Mouse (Mus musculus): ENCODE measurements around the gene Spg11. TPM values are rescaled to one million over a fixed set of nuclear protein-coding genes. Genes with fewer than 3 reads are reported as not detected.
"Not testable (repeated sequence)": the region's sequence is repeated elsewhere in the genome, so short reads cannot be mapped to it uniquely, and the experiment has no call there.

The Spg11 gene
- total RNA-seq, 2 experiments from 2014 or later = 10.2 to 11.3 TPM

DNA sequence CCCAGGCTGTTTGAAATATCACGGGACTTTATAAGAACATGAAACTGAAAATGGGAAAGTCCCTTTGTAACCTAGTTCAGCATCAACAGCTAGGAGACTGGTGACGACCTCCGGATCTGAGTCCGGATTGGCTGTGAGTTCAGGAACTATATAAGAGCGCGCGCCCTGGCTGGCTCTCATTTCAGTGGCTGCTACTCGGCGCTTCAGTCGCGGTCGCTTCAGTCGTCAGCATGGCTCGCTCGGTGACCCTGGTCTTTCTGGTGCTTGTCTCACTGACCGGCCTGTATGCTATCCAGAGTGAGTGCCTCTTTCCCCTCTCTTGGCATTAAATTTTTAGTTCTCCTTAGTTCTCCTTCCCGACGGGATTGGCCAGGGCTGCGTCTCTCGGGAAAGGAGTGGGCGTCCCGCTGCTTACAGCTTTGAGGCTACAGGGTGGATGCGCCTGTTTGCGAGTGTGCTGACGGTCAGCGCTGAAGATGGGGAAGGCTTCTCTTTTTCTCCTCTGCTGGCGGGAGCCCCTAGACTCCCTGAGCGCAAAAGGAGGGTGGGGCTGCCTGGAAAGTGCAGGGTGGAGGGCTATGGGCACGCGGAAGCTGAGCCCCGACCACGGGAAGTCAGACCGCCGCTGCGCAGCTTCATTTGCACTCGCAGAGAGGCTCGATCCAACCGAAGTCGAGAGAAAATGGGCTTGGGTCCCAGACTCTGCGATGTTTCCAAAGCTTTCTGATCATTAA lies 29.5 kb upstream of the Spg11 start, which contains the start of gene B2m:
Gene B2m (plus strand): TSS at position 179 of the 734 bp plus-strand sequence.
- intact Hi-C loops (cut with DNase I) = loop anchor here (1.0 kb wide), 1 partner anchor 30 kb away; no protein-coding TSS in a partner anchor
- DNase-seq (ENCODE audit: low spot score) = peak; percentile 93

DNA sequence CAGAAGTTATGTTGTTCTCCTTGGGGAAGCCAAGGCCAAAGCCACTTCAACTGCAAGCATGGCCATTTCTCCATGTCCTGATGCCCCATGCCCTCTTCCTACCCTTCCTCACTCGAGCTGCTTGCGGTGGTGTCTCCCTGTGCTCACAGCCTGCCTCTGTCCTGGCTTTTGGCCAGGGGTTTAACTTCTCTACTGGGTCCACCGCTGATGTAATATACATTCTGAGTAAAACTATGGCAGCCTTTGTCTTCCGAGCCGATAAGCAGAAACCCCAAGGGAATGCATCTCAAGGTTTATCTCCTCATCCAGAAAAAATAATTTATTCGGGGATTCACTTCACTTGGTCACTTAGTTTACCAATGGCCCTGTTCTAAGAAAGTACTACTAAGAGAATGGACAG lies 28.5 kb upstream of the Spg11 start:
- intact Hi-C loops (cut with DNase I) = loop anchor here (1.0 kb wide), 1 partner anchor 29 kb away; no protein-coding TSS in a partner anchor
- DNase-seq (ENCODE audit: low spot score) = no peak

DNA sequence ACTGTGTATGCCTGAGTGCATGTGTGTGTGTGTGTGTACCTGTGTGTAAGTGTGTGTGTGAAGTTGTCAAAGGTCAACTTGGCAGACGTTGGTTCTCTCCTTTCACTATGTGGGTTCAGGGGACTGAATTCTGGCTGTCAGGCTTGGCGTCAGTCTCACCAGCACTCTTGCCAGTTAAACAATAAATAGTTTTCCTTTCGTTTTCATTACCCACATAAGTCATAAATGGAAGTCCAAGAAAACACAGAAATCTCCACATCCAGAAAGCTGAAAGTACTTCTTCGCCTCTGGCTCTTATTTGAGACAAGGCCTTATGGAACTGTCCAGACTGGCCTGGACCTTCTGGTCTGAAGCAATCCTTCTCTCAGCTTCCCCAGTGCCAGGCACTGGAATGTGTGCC lies 27.6 kb upstream of the Spg11 start:
- no peak for DNase-seq (ENCODE audit: low spot score)
- intact Hi-C loops (cut with DNase I) = no loop called here

DNA sequence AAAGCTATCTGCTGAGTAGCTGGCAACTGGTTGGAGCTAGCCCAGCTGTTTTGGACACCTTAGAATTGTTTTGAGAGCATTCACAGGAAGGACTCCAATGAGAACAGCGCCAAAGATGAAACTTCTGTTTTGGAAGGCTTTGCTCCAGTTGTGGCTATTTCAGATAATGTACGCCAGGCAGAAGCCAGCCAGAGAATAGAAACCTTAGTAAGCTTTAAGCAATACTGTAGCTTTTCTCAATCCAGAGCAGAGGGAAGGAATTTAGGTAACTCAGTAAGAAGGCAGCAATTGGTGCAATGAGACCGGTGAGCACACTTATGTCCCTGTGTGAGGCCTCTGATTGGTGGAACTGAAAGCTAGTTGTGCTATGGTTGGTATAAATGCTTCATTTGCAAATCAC lies 24.9 kb upstream of the Spg11 start:
- DNase-seq (ENCODE audit: low spot score) = no peak
- intact Hi-C loops (cut with DNase I) = no loop called here

DNA sequence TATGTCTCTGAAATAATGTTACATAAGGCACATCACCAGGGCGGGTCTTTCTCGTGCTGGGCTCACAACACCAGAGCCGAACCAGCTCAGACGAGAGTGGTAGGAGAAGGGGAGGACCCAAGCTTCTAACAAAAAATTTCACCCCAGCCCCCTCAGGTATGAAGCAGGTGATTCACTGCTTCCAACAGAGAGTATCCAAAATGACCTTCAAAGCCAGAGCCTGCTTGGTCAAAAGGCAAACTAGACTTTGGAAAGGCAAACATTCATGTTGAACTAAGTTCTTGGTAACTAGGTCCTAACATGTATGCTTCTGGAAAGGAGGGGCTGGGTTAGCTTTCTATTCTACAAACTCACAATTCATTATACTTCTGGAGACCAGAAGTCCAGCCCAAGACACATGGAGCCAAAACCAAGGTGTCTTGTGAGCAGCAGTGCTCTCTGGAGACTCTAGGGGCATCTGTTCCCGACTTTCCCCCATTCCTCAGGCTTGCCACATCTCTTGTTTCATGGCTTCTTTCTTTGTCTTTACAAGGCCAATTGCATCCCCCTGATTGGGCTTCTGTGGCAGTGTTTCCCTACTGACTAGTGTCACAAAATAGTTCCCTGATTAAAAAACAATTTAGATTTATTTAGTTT lies 23.3 kb upstream of the Spg11 start:
- intact Hi-C loops (cut with DNase I) = no loop called here
- DNase-seq (ENCODE audit: low spot score) = no peak

DNA sequence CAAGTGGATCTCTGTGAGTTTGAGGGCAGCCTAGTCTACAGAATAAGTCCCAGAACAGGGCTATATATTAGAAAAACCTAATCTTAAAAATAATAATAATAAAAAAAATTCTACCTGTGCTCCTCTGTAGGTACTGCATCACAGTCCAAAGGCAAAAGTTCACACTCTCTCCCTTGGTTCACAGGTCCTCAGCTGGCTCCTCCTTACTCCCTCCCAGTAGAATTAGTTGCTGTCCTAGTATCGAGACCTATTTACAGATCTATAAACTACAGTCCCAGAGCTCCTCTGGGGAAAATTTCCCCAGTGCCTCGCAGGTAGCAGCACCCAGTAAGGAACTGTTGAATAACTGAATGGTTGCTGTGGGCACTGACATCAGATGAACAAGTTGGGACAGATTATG lies 22.6 kb upstream of the Spg11 start:
- no peak for DNase-seq (ENCODE audit: low spot score)
- intact Hi-C loops (cut with DNase I) = no loop called here

DNA sequence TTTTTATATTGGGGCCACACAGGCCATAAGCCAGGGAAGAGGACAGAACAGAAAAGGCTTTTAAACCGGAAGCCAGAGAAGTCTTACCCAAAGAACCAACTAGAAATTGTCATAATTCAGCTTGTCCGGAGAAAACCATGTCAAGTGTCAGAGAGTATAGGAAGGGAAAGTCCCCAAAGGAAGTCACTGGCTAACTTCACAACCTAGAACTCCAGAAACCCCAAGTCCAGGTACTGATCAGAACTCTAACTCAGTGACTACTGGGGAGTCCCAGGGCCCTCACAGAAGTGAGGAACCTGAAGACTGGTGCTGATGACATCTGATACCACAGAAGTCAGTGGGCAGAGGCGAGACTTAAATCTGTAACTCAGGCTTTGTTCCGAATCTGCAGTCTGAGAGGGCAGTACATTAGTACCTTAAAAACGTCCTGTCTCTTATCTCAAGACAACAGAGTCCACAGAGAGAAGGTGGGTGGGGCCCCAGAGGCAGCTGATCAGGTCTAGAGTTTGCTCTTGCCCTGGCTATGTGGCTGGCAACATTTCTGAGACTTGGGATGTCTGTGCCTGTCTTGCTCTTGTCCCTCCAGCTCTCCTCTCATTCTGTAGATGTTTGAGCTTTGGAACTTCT lies 19.8 kb upstream of the Spg11 start:
- intact Hi-C loops (cut with DNase I) = no loop called here
- no peak for DNase-seq (ENCODE audit: low spot score)

DNA sequence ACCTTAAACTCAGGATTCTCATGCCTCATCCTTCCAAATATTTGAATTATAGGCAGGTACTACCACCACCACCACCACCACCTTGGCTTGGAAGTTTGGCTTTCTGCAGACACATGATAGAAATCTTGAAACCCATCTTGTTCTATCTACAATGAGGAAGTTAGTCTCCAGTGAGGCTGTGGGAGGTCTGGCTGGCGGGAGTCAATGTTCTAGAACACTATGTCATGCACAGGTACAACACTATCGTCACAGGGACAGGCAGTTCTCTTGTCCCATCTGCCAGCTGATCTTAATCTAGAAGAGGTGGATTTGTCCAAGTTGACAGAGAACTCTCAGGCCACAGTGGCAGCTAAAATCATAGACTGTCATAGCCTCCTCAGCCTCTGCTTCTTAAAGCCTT lies 14.4 kb upstream of the Spg11 start:
- intact Hi-C loops (cut with DNase I) = no loop called here
- no peak for DNase-seq (ENCODE audit: low spot score)

DNA sequence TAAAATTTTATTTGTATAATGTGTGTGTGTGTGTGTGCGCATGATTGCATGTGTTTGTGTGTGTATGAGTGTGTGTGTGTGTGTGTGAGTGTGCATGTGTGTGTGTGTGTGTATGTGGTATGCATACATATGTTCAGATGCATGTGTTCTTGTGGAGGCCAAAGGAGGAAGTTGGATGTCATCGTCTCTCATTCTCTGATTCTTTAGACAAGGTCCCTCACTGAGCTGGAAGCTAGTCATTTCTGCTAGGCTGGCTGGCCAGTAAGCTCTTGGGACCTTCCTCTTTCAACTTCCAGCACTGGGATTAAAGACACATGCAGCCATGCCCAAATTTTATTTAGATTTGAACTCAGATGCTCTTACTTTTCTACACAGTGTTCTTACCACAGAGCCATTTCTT lies 13.9 kb upstream of the Spg11 start:
- intact Hi-C loops (cut with DNase I) = no loop called here

DNA sequence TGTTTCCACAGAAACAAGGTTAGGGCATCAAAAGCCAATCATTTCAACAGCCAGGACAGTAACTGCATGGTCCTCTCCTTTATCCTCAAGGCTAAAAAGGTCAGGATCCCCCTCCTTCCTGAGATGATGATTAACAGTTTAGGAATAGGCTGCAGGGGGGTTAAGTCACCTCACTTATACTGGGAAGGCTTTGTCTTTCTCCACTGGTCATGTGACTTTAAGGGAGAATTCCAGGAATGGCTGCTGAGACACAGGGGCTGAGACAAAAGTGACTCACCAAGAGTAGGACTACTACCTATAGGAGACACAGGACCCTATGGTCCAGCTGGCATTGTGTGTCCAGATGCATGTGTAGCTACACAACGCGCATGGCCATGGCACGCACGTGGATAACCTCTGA lies 9.4 kb upstream of the Spg11 start:
- DNase-seq (ENCODE audit: low spot score) = no peak
- intact Hi-C loops (cut with DNase I) = no loop called here

More for the DNA sequence above, 13.9 kb upstream of the Spg11 start:
- DNase-seq (ENCODE audit: low spot score) = no peak

DNA sequence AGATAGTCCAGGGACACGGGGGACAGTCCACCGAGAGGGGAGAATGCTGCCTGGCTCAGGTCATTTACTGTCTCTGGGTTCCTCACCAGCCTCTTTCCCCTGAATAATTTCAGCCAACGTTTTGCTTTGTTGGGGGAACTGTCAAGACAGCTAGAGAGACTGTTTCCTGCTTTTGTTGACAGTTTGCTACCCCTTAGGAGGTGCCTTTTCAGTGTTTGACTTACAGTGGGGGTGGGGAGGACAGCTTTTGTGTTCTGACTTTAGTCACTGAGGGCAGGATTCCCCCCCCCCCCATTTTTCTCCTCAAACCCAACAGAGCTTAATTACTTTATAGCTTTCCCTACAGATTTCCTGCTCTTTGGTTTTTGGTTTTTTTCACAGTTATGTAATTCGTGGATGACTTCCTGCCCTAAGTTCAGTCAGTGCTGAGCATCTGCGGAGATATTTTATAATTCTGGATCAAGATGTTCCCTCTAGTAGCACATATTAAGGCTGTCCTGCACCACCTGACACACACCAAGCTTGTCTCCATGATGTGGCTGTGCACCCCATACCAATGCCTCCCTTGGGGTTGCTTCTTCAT lies 8.7 kb upstream of the Spg11 start:
- intact Hi-C loops (cut with DNase I) = no loop called here

DNA sequence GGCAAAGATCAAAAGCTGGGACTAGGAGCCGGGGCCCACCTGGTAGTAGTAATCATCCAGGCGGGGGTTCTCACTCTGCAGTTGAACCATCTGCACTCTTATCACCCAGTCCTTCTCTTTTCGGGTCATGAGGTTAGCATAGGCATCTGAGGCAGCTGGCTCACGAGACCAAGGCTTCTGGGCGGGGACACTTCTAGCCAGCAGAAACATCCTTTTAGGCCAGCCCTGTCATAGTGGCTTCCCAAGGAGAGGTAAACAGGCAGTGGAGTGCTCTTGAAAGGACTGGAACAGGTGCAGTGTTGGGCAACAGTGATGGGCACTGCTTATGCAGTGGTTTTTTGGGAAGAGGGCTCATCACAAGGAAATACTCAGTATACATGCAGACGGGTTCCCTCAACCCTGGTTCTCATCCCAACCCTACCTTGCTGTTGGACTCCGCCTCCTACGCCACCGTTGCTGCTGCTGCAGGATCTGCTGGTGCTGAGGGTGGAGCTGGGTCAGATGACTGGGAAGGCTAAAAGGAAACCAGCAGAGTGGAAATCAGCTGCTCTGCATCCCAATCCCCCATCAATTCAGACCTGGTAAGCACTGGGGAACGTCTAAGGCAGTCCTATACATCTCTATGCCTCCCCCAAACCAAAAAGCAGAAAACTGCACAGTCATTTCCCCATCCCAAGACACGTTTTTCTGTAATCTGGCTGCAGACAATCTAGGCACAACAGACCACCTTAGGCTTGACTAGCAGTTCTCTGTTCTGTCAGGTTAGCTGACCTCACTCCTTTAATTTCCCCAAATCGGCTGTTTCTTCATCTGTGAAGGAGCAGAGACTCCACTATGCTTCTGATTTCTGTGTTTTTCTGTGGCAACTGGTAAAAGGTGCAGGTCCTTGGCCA lies 7.7 kb upstream of the Spg11 start:
- intact Hi-C loops (cut with DNase I) = no loop called here
- no peak for DNase-seq (ENCODE audit: low spot score)

More for the DNA sequence above, 8.7 kb upstream of the Spg11 start:
- DNase-seq (ENCODE audit: low spot score) = no peak

DNA sequence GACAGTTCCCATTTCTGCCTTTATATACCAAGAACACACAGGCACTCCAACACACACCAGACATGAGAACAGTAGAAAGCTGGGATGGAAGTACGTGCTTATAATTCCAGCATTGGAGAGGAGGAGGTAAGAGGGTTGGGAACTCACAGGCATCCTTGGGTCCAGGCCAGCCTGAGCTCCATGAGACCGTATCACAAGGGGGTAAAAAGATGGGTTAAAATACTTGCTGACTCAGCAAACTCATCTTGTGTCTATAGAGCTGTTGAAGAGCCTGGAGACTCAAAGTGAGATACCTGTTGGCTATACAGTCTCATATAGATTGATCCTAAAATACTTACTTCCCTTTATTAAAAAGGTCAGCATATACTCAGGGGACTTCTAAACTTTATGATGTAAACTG lies 1.3 kb downstream of the Spg11 start:
- no peak for DNase-seq (ENCODE audit: low spot score)
- intact Hi-C loops (cut with DNase I) = loop anchor here (1.0 kb wide), 1 partner anchor 30 kb away; the partner anchor contains the start of gene B2m

DNA sequence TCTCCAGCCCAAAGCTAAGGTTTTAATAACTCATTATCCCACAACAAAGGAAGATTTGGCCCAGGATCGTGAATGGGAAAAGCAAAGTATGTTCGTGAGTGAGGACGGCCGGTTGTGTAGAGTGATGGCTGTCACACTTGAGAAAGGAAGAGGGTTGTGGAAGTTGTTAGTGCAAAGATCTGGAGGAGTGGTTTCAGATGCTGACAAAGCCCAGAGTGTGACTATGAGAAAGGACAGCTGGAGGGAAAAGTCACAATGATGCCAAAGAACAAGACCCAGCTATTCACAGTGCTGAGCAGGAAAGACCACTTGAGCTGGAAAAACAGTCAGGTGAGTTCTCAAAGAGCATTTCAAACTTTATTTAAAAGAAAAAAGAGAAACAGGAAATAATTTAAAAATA lies 8.5 kb downstream of the Spg11 start:
- no peak for DNase-seq (ENCODE audit: low spot score)
- intact Hi-C loops (cut with DNase I) = no loop called here

DNA sequence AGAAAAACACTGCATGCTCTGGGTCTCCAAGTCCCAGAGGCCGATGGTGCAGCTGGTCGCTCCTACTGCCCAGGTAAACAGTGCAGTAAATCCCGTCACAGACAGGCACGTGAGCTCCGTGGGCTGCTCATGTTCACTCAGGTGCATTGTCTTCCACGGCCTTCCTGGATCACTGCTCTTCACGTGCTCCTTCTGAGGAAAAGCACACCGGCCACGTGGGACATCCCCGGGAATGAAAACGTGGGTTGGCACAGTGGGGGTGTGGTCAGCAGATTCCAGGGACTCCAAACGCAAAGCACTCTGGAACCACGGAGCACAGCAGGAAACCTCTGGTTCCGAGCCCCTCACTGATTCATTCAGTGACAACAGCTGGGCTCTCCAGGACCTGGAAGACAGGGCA lies 10.1 kb downstream of the Spg11 start:
- no peak for DNase-seq (ENCODE audit: low spot score)
- intact Hi-C loops (cut with DNase I) = no loop called here

DNA sequence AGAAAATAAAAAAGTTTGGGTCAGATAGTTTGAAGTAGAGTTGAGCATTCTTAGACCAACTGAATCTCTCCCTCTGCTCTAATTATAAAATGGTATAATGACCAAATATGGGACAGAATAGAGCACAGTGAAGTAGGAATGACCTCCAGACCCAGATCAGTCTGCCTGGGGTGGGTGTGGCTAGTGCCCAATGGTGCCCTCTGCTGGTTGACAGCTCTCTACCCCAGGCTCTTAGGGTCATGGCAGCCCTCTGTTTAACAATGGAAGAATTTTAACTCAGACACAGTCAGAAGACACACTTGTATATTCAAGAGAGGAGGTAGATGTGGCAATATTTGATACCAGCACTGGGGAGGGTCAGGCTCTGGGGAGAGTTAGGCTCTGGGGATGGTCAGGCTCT lies 16.1 kb downstream of the Spg11 start:
- no peak for DNase-seq (ENCODE audit: low spot score)
- intact Hi-C loops (cut with DNase I) = no loop called here

DNA sequence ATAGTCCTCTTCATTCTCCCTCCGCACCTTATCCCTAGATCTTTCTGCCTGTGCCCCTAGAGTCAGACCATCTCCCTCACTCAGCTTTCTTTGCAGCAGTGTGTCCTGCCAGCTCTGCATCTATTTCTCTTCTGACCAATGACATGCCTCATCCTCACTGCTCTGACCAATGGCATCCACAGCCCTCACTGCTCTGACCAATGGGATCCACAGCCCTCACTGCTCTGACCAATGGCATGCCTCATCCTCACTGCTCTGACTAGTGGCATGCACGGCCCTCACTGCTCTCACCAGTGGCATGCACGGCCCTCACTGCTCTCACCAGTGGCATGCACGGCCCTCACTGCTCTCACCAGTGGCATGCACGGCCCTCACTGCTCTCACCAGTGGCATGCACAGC lies 20.5 kb downstream of the Spg11 start:
- intact Hi-C loops (cut with DNase I); DNase-seq (ENCODE audit: low spot score): not testable (repeated sequence)

DNA sequence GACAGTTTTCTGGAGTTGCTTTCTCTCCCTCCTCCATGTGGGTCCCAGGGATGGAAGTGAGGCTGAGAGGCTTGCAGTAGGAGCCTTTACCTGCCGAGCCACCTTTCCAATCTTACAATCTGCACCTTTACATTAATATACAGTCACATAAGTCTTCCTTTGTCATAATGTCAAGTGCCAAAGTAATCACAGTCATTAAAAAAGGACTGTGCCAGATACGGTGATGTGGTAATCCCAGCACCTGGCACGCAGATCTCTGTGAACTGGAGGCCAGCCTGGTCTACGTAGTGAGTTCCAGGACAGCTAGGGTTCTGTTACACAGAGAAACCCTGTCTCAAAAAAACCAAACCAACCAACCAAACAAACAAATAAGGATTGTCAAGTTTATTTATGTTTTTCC lies 24.3 kb downstream of the Spg11 start:
- DNase-seq (ENCODE audit: low spot score) = no peak
- intact Hi-C loops (cut with DNase I) = no loop called here

DNA sequence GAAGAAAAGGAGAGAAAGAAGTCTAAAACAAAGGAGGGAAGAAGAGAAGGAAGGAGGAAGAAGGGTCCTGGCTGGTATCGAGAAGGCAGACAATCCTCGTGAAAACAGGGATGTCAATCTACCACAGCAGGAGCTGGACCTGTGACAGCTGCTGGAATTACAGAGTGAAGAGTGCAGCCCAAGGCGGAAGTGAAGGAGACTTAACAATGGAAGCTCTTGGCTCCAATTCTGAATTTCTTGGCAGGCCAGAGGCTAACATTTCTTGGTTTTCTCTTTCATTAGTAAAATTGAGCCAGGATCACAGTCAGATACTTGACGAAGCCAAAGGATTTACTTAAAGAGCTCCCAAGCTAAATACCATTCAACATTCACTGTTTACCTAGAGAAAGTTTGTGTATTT lies 31.7 kb downstream of the Spg11 start:
- DNase-seq (ENCODE audit: low spot score) = no peak
- intact Hi-C loops (cut with DNase I) = no loop called here

Measured in heart, postnatal 25 days (tissue).